Mouse (Mus musculus) kidney, postnatal 25 days (tissue): ENCODE measurements around the gene Pqlc3.
"Not testable (repeated sequence)": the region's sequence is repeated elsewhere in the genome, so short reads cannot be mapped to it uniquely, and the experiment has no call there.

Source experiments
- DNase-seq, 2 experiments: peaks; one replicate each; pipeline ENCODE4 v3.0.0; 2021; ENCODE audit warnings: mixed read lengths in 2 of 2

The Pqlc3 gene

GRCm38 (mm10) chr12:16999739-17000497 lies at the start of gene Pqlc3:
TSS of gene Pqlc3 (minus strand) at chr12:17000408.
- DNase-seq = peak; percentile 81 to 91

- no peak for DNase-seq
These were observed 49.6 kb upstream of the Pqlc3 start for GRCm38 (mm10) chr12:17049796-17050195.

GRCm38 (mm10) chr12:17048979-17049612 lies 48.9 kb upstream of the Pqlc3 start:
- DNase-seq = no peak

- DNase-seq = no peak
These were observed 43.1 kb upstream of the Pqlc3 start for GRCm38 (mm10) chr12:17043311-17043710.

- DNase-seq = no peak
These were observed 40.4 kb upstream of the Pqlc3 start for GRCm38 (mm10) chr12:17040567-17040966.

GRCm38 (mm10) chr12:17039415-17039814 lies 39.2 kb upstream of the Pqlc3 start:
- DNase-seq = no peak

- no peak for DNase-seq
These were observed 38.0 kb upstream of the Pqlc3 start for GRCm38 (mm10) chr12:17038246-17038645.

- DNase-seq = no peak
These were observed 36.9 kb upstream of the Pqlc3 start for GRCm38 (mm10) chr12:17037053-17037610.

- DNase-seq = no peak
These were observed 36.3 kb upstream of the Pqlc3 start for GRCm38 (mm10) chr12:17036532-17036931.

- DNase-seq = peak; percentile 36 to 51
These were observed 34.9 kb upstream of the Pqlc3 start for GRCm38 (mm10) chr12:17035128-17035527.

- no peak for DNase-seq
These were observed 34.5 kb upstream of the Pqlc3 start for GRCm38 (mm10) chr12:17034671-17035070.

GRCm38 (mm10) chr12:17033464-17033841 lies 33.2 kb upstream of the Pqlc3 start:
- DNase-seq = no peak

GRCm38 (mm10) chr12:17032694-17033463 lies 32.7 kb upstream of the Pqlc3 start:
- peak; percentile 61 to 89 for DNase-seq

GRCm38 (mm10) chr12:17024554-17025110 lies 24.4 kb upstream of the Pqlc3 start:
- DNase-seq = no peak

GRCm38 (mm10) chr12:17022145-17022544 lies 21.9 kb upstream of the Pqlc3 start:
- DNase-seq = no peak

GRCm38 (mm10) chr12:17021125-17021524 lies 20.9 kb upstream of the Pqlc3 start:
- not testable (repeated sequence) for DNase-seq

GRCm38 (mm10) chr12:17018468-17018867 lies 18.3 kb upstream of the Pqlc3 start:
- DNase-seq = peak in 1 of 2 experiments; percentile 67

GRCm38 (mm10) chr12:17015711-17016110 lies 15.5 kb upstream of the Pqlc3 start:
- DNase-seq = peak; percentile 21 to 23

- peak in 1 of 2 experiments; percentile 23 for DNase-seq
These were observed 12.1 kb upstream of the Pqlc3 start for GRCm38 (mm10) chr12:17012067-17012899.

- peak; percentile 76 to 87 for DNase-seq
These were observed 11.1 kb upstream of the Pqlc3 start, which contains the start of gene 2410004P03Rik for GRCm38 (mm10) chr12:17011100-17011870. TSS of gene 2410004P03Rik (minus strand) at chr12:17011727.

- DNase-seq = no peak
These were observed 9.3 kb upstream of the Pqlc3 start for GRCm38 (mm10) chr12:17009466-17009865.
